Mouse (Mus musculus) pancreas, adult 10 weeks (tissue): Measurements from ENCODE around the gene Myo9b. TPM values are rescaled to one million over a fixed set of nuclear protein-coding genes. Genes with fewer than 3 reads are reported as not detected.

Source experiments
- polyA plus RNA-seq: library from polyadenylated mRNA; stranded (reverse); fragments of 350-450 nt; fragmentation: Illumina TruSeq; extraction: RNeasy Lipid Tissue Mini Kit (QIAGEN cat#74804); gene quantifications from one replicate; pipeline ENCODE4 v1.2.3, GENCODE M21; 2015; ENCODE audit warnings: low read depth, low replicate concordance; ENCODE audit not compliant: insufficient read depth

The Myo9b gene
- 10.9 TPM for polyA plus RNA-seq

GRCm38 (mm10) chr8:71272286-71273150 is at the start of gene Myo9b, which contains the start of gene Haus8:
Gene Myo9b, plus strand, starts transcription at chr8:71272714.
Gene Haus8, minus strand, starts transcription at chr8:71272934.

GRCm38 (mm10) chr8:71366771-71367528 is 94.4 kb downstream of the Myo9b start, which contains the start of gene Use1:
Gene Use1, plus strand, starts transcription at chr8:71366848.

GRCm38 (mm10) chr8:71371236-71371848 is 98.8 kb downstream of the Myo9b start, which contains the start of gene Ocel1:
Gene Ocel1, plus strand, starts transcription at chr8:71371298.

GRCm38 (mm10) chr8:71381421-71381970 is 109.0 kb downstream of the Myo9b start, which contains the start of gene Nr2f6:
Gene Nr2f6, minus strand, starts transcription at chr8:71381960.

GRCm38 (mm10) chr8:71395629-71396028 is 123.1 kb downstream of the Myo9b start, which contains the start of gene Ushbp1:
Gene Ushbp1, minus strand, starts transcription at chr8:71395802.

GRCm38 (mm10) chr8:71396639-71397305 is 124.3 kb downstream of the Myo9b start, which contains the start of gene Babam1:
Gene Babam1, plus strand, starts transcription at chr8:71396861.

GRCm38 (mm10) chr8:71405401-71406098 is 133.0 kb downstream of the Myo9b start, which contains the start of gene Ankle1:
Gene Ankle1, plus strand, starts transcription at chr8:71406010.

Other genes with a start within 250 kb of the Myo9b start
- gene Haus8, start 220 bp downstream of the Myo9b start, polyA plus RNA-seq, result 2.2 TPM
- 66.0 TPM for gene Use1, start 94.1 kb downstream of the Myo9b start, polyA plus RNA-seq
- 4.2 TPM for gene Ocel1, start 98.6 kb downstream of the Myo9b start, polyA plus RNA-seq
- 19.9 TPM for gene Nr2f6, start 109.2 kb downstream of the Myo9b start, polyA plus RNA-seq
- gene Ushbp1, start 123.1 kb downstream of the Myo9b start, polyA plus RNA-seq, result 21.8 TPM
- 24.6 TPM for gene Babam1, start 124.1 kb downstream of the Myo9b start, polyA plus RNA-seq
- gene Ankle1, start 133.3 kb downstream of the Myo9b start, polyA plus RNA-seq, result not detected
- 4.1 TPM for gene Abhd8, start 190.9 kb downstream of the Myo9b start, polyA plus RNA-seq
- gene Mrpl34, start 192.2 kb downstream of the Myo9b start, polyA plus RNA-seq, result 18.8 TPM
- 13.0 TPM for gene Dda1, start 196.5 kb downstream of the Myo9b start, polyA plus RNA-seq
- gene Ano8, start 213.2 kb downstream of the Myo9b start, polyA plus RNA-seq, result 4.7 TPM
- gene Gtpbp3, start 215.4 kb downstream of the Myo9b start, polyA plus RNA-seq, result 7.9 TPM
- 236 TPM for gene Plvap, start 239.0 kb downstream of the Myo9b start, polyA plus RNA-seq